Mouse (Mus musculus) heart, embryonic 15.5 days (tissue): ENCODE measurements around the gene Rnf13. TPM values are rescaled to one million over a fixed set of nuclear protein-coding genes. Genes with fewer than 3 reads are reported as not detected.
"Not testable (repeated sequence)": the region's sequence is repeated elsewhere in the genome, so short reads cannot be mapped to it uniquely, and the experiment has no call there.

Experiments used
- ATAC-seq: fragments of 200-750 bp; cut with Nextera tagmentation; replicated peaks from 2 replicates; pipeline ENCODE4 v1.8.0; 2017; ENCODE audit warnings: low read depth, moderate TSS enrichment; ENCODE audit not compliant: insufficient number of reproducible peaks, insufficient read depth, low FRiP score
- H3K27ac ChIP-seq: fragments of 300-500 bp; sonication (generic); 2 replicates; pipeline ENCODE4 v1.5.1; 2015; ENCODE audit warnings: mild to moderate bottlenecking, inconsistent platforms
- H3K27me3 ChIP-seq: fragments of 300-500 bp; sonication (generic); 2 replicates; pipeline ENCODE4 v1.6.1; 2015; ENCODE audit warnings: inconsistent platforms
- H3K36me3 ChIP-seq: fragments of 300-500 bp; sonication (generic); 2 replicates; pipeline ENCODE4 v1.6.1; 2015; ENCODE audit warnings: mild to moderate bottlenecking, inconsistent platforms
- H3K4me1 ChIP-seq: fragments of 300-500 bp; sonication (generic); replicated peaks from 2 replicates; pipeline ENCODE4 v1.6.1; 2015; ENCODE audit warnings: inconsistent platforms
- H3K4me2 ChIP-seq: fragments of 300-500 bp; sonication (generic); 2 replicates; pipeline ENCODE4 v1.6.1; 2015; ENCODE audit warnings: inconsistent platforms, mild to moderate bottlenecking, moderate library complexity
- H3K4me3 ChIP-seq: fragments of 300-500 bp; sonication (generic); 2 replicates; pipeline ENCODE4 v1.5.1; 2015; ENCODE audit warnings: mild to moderate bottlenecking, inconsistent platforms
- H3K9ac ChIP-seq: fragments of 300-500 bp; sonication (generic); 2 replicates; pipeline ENCODE4 v1.6.1; 2015; ENCODE audit warnings: mild to moderate bottlenecking, inconsistent platforms
- H3K9me3 ChIP-seq: fragments of 300-500 bp; sonication (generic); replicated peaks from 2 replicates; pipeline ENCODE4 v1.6.1; 2016; ENCODE audit warnings: inconsistent platforms
- WGBS: fragments of 180-500 bp; shearing (Covaris S2); methylation state at CpG from one replicate; pipeline ENCODE4 v1.1.7; 2015; ENCODE audit warnings: mixed read lengths; 5-methylcytosine and 5-hydroxymethylcytosine counted together
- polyA plus RNA-seq: library from polyadenylated mRNA; unstranded; fragments of >200 nt; fragmentation: Nextera tagmentation; extraction: Ambion mirVana; gene quantifications from 2 replicates; pipeline ENCODE4 v1.2.1, GENCODE M21; 2015

Rnf13 gene
- polyA plus RNA-seq, 1 experiment from 2014 or later = 85.8 TPM

DNA sequence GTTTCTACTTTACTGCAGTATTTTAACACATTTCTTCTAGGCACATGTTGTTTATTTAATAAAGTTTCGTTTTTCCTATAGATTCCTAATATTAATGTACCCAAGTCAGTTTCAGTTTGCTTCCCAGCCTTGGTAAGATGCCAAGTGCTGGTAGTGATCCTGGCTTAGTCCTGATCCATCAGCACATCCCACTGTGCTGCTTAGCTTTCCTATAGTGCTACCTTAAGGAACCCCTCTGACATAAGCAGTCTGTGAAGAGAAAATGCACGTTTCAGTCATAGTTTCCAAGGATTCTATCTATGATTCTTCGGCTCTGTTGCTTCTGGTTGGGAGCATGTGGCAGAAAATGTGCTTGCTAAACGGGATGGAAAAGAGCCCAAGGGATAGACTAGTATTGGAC, 52.6 kb downstream of the Rnf13 start:
- no peak for ATAC-seq
- peaks cover 6% of the 10 kb centered on the region; the same call in 1 of the 2 replicates for H3K4me1 ChIP-seq

DNA sequence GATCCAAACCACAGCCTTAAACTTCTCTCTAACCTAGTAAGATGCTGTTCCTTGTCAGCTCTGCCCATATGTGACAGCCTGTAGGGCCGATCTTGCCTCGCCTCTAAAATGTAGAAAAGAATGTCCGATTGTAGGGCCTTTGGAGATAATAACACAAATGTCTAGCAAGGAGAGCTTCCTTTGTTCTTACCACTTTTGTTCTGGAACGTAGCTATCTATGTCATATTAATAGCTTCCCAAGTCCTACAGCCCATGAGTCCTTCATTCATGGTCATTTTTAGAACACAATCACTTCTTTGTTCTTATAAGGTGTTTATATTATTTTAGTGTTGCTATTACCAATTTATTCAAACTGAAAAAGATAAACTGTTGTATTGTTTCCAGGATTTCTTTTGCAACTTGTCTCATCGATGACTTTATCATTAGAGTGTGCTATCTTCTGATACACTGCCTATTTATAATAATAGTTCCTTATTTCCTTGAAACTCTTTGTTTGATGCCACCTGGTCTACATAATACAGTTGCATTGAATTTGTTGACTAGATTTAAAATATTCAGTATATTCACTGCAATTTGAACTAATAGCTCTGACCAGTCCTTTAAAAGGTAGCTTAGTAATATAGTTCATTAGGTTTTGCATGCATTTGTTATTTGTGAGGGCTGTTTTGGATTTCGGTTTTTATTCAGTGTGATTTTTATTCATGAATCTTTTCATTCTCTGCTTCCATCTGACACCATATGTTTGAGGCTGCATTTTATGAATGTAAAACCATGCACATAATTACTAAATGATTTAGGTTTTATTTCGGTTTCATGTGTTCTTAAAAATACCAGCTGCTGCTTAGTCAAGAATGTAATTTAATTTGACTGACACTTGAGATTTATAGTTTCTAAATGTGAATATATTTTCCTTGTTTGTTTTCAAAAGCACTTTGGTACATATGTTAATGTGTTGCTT, 53.4 kb downstream of the Rnf13 start:
- 52% methylated on average over 7 of the region's 7 CpGs for WGBS
- Histone ChIP-seq H3K4me1 (peaks cover 12% of the 10 kb centered on the region; the same call in 1 of the 2 replicates), H3K27me3 (no peaks in the 10 kb centered on the region), H3K9ac (no peak overlapping the region), H3K27ac (peak overlapping the region; percentile 76), H3K4me3 (no peak overlapping the region), H3K4me2 (peak overlapping the region; percentile 29; the same call in 1 of the 2 replicates), H3K36me3 (no peaks in the 10 kb centered on the region), H3K9me3 (no peaks in the 10 kb centered on the region)
- ATAC-seq = no peak; the same call in 1 of the 2 replicates

More for the DNA sequence above, 52.6 kb downstream of the Rnf13 start:
- peak overlapping the region; percentile 29; the same call in 1 of the 2 replicates for H3K4me2 ChIP-seq
- 50% methylated on average over 4 of the region's 4 CpGs for WGBS
- H3K27ac ChIP-seq = peak overlapping the region; percentile 76
- H3K36me3 ChIP-seq = no peaks in the 10 kb centered on the region
- H3K4me3 ChIP-seq = no peak overlapping the region
- no peak overlapping the region for H3K9ac ChIP-seq
- no peaks in the 10 kb centered on the region for H3K9me3 ChIP-seq
- no peaks in the 10 kb centered on the region for H3K27me3 ChIP-seq

DNA sequence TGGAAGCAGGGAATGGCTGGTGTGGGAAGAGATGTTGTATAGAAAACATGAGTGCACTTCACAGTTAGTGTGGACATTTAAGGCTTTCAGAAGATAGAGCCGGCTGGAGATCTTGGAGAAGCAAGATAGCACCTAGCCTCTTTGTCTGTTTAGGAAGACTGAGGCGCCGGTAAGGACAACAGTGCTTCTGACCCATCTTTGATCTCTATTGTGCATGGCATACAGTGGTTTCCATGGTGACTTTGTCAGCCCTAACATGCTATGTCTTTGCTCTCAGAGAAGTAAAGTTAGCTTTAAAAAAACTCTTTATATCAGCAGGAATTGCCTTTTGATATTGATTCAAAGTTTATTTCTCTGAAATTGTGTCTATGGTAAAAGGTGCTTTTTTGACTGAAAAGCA, 55.2 kb downstream of the Rnf13 start:
- no peak overlapping the region for H3K27ac ChIP-seq
- no peaks in the 10 kb centered on the region for H3K27me3 ChIP-seq
- peaks cover 16% of the 10 kb centered on the region; the same call in 1 of the 2 replicates for H3K4me1 ChIP-seq
- H3K9ac ChIP-seq = no peak overlapping the region
- WGBS = 59% methylated on average over 3 of the region's 3 CpGs
- no peaks in the 10 kb centered on the region for H3K9me3 ChIP-seq
- no peak for ATAC-seq
- H3K4me2 ChIP-seq = no peak overlapping the region
- no peaks in the 10 kb centered on the region for H3K36me3 ChIP-seq
- no peak overlapping the region for H3K4me3 ChIP-seq

DNA sequence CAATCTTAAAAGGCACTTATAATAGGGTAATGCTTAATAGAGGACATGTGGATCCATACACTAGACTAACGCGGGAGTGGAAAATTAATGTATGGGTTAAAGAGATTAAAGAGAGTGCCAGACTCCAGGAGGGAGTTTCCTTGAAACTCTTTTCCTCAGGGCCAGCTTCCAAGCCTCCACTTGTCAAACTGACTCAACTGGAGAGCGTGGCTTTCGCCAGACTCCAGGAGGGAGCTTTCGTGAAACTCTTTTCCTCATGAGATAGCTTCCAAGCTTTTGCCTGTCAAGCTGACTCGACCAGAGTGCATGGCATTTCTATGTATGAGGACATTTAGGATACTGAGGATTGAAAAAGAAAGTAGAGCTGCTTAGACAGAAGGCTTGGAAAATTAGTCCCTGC, 59.2 kb downstream of the Rnf13 start:
- H3K27ac ChIP-seq = peak overlapping the region; percentile 42; the same call in 1 of the 2 replicates
- not testable (repeated sequence) for H3K4me2 ChIP-seq
- WGBS = 46% methylated on average over 6 of the region's 6 CpGs

DNA sequence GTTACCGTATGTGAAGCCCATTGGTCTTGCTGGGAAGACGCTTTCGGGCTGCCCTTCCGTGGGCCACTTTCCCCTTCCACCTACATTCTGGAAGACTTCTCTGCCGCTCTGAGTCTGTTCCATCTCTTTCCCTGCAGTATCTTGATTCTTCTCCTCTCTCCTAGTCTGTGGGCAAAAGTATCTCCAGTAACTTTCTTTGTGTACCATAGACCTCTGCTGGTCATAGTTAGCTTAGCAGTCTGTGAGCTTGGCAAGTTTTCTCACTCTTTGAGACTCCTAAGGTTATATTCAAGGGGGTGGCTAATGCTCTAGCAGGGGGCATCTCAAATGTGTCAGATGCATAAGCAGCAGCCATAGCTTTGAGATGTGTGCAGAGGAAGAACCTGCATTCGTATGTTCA, 79.6 kb downstream of the Rnf13 start:
- H3K36me3 ChIP-seq = no peaks in the 10 kb centered on the region
- H3K27me3 ChIP-seq = no peaks in the 10 kb centered on the region
- no peak for ATAC-seq
- H3K9me3 ChIP-seq = no peaks in the 10 kb centered on the region
- 76% methylated on average over 6 of the region's 6 CpGs for WGBS
- no peaks in the 10 kb centered on the region for H3K4me1 ChIP-seq
- no peak overlapping the region for H3K27ac ChIP-seq
- no peak overlapping the region for H3K4me3 ChIP-seq
- H3K4me2 ChIP-seq = no peak overlapping the region
- no peak overlapping the region for H3K9ac ChIP-seq

More for the DNA sequence above, 59.2 kb downstream of the Rnf13 start:
- H3K9me3 ChIP-seq, H3K4me3 ChIP-seq, H3K9ac ChIP-seq, ATAC-seq, H3K36me3 ChIP-seq, H3K27me3 ChIP-seq: not testable (repeated sequence)
- H3K4me1 ChIP-seq = peaks cover 11% of the 10 kb centered on the region; the same call in 1 of the 2 replicates

DNA sequence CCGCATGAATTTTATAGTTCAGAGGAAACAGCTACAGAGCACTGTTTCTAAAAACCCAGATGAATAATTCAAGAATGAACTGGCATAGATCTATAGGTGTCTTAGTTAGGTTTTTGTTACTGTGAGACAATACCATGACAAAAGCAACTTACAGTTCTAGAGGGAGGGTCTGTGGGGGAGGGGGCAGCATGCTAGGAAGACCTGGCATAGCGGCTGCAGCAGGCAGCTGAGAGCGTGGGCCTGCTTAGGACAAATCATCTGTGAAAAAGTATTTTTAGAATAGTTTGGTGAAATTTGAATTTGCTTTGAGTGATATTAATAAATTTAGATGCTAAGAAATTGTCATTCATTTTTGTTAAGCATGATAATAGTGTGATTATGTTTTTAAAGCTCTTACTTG, 90.0 kb downstream of the Rnf13 start:
- Histone ChIP-seq H3K27ac (no peak overlapping the region), H3K4me1 (no peaks in the 10 kb centered on the region), H3K9me3 (no peaks in the 10 kb centered on the region), H3K27me3 (no peaks in the 10 kb centered on the region), H3K4me2 (no peak overlapping the region), H3K4me3 (no peak overlapping the region), H3K36me3 (peaks cover 10% of the 10 kb centered on the region), H3K9ac (no peak overlapping the region)
- ATAC-seq = no peak
- WGBS = 92% methylated on average over 3 of the region's 3 CpGs

DNA sequence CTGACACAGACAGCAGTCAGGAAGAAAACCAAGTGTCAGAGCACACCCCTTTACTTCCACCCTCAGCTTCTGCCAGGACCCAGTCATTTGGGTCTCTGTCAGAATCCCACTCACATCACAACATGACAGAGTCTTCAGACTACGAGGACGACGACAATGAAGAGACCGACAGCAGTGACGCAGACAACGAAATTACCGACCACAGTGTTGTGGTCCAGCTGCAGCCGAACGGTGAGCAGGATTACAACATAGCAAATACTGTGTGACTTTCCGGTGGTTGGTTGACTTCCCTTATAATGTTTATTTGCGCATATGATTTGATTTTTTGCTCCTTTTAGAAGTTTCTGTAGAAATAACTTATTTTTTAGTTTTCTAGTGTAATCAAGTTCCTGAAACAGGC, 97.7 kb downstream of the Rnf13 start:
- Histone ChIP-seq H3K4me3 (no peak overlapping the region), H3K9ac (no peak overlapping the region), H3K4me2 (no peak overlapping the region), H3K36me3 (peaks cover 4% of the 10 kb centered on the region; the same call in 1 of the 2 replicates), H3K4me1 (no peaks in the 10 kb centered on the region), H3K27me3 (no peaks in the 10 kb centered on the region), H3K9me3 (no peaks in the 10 kb centered on the region), H3K27ac (no peak overlapping the region)
- no peak for ATAC-seq
- WGBS = 87% methylated on average over 11 of the region's 11 CpGs

DNA sequence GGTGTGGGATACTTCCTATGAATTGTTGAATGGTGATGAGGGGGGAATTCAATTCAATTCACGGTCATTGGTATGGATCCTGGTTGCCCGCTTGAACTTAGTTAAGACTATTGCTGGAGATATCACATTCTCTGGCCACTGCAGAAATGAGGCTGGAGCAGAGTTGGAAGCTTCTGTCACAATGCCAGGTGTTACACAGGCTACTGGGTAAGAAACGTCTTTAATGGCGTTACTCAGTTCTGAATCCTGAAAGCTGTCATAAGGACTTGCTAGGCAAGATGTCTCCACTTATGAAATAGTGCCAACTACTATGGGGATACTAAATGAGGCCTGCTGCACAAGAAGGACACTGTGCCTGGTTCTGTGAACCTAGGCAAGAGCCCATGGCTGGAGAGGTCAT, 101.0 kb downstream of the Rnf13 start:
- H3K27ac ChIP-seq = no peak overlapping the region
- WGBS = 88% methylated on average over 4 of the region's 4 CpGs
- H3K4me1 ChIP-seq = no peaks in the 10 kb centered on the region
- ATAC-seq = no peak
- H3K9ac ChIP-seq = no peak overlapping the region
- peaks cover 9% of the 10 kb centered on the region for H3K36me3 ChIP-seq
- H3K27me3 ChIP-seq = no peaks in the 10 kb centered on the region
- no peak overlapping the region for H3K4me2 ChIP-seq
- H3K4me3 ChIP-seq = no peak overlapping the region
- H3K9me3 ChIP-seq = no peaks in the 10 kb centered on the region

DNA sequence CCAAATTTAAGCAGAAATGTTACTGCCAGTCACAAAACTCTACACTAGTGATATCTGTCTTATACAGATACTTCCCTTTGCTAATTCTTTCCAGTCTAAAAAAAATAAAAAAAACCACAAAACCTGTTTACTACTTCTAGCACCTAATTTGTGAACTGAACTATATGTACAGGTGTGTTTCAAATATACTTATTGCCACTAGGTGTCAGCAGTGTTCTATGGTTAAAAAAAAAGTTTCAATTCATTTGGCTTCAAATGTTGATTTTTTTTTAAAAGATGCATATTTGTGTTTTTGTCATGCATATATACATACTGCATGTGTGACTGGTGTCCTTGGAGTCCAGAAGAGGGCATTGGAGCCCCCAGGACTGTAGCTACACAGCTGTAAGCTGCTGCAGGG, 107.9 kb downstream of the Rnf13 start:
- Histone ChIP-seq H3K4me3 (no peak overlapping the region), H3K27ac (no peak overlapping the region), H3K9me3 (no peaks in the 10 kb centered on the region), H3K27me3 (no peaks in the 10 kb centered on the region), H3K9ac (no peak overlapping the region), H3K4me2 (no peak overlapping the region), H3K4me1 (peaks cover 12% of the 10 kb centered on the region), H3K36me3 (peaks cover 16% of the 10 kb centered on the region)
- ATAC-seq = no peak

DNA sequence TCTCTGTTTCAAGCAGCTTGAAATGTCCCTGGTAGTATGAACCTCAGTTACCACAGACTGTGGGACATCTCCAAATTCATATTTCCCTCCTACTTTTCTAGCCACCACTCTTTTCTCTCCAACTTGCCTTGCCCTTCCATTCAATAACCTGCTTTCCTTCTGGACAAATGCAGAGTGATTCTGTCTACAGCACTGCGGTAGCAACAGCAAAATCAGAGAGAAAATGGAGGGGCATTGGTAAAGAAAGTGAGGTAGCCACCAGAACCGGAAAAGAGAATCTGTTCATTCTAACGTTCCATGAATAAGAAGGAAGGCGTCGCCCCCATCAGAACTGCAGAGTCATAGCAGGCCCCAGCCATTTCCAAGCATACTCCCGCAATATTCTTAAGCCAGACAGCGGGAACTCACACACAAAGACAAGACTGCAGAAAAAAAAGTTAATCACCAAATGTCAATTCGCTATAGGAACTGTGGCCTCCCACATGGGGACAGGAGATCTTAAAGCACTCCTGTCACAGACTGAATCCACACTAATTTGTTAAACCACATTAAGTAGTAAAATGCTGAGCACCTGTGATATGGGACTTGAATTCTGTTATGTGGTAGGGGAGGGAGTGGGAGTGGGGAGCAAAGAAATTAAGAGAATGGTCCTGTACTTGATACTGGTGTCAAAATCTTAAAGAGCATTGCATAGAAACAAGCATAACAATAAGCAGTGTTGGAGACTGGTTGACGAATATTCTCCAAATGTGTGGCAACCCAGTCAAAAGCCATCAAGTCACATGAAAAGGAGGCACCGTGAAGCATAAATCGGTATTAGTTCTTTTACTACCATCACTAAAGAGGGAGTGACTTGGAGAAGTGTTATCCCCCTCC, 110.2 kb downstream of the Rnf13 start:
- H3K27me3 ChIP-seq = no peaks in the 10 kb centered on the region
- H3K36me3 ChIP-seq = peaks cover 10% of the 10 kb centered on the region
- peak overlapping the region; percentile 90 for H3K27ac ChIP-seq
- peaks cover 12% of the 10 kb centered on the region for H3K4me1 ChIP-seq
- H3K4me2 ChIP-seq = peak overlapping the region; percentile 80
- H3K9ac ChIP-seq = peak overlapping the region; percentile 89
- 22% methylated on average over 11 of the region's 11 CpGs for WGBS
- peak overlapping the region; percentile 100 for H3K4me3 ChIP-seq
- no peaks in the 10 kb centered on the region for H3K9me3 ChIP-seq
- no peak for ATAC-seq

DNA sequence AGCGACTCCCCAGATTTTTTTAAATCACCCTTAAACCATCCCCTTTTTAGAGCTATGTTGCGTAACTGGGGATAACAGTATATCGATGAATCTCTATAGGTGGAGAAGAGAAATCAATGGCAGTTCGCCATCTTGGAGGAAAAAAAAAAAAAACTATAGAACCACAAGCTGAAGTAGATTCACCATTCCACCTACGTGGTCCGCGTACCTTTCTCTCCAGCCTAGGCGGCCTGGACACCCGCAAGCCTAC, 110.7 kb downstream of the Rnf13 start:
- Histone ChIP-seq H3K4me3 (peak overlapping the region; percentile 100), H3K9me3 (no peaks in the 10 kb centered on the region), H3K27ac (peak overlapping the region; percentile 90), H3K4me1 (peaks cover 12% of the 10 kb centered on the region), H3K27me3 (no peaks in the 10 kb centered on the region), H3K36me3 (peaks cover 10% of the 10 kb centered on the region), H3K4me2 (peak overlapping the region; percentile 80), H3K9ac (peak overlapping the region; percentile 89)
- 2% methylated on average over 9 of the region's 9 CpGs for WGBS
- no peak for ATAC-seq
